Mouse (Mus musculus): Measurements from ENCODE around the gene Rgs4. TPM values are rescaled to one million over a fixed set of nuclear protein-coding genes. Genes with fewer than 3 reads are reported as not detected.

The Rgs4 gene
- polyA plus RNA-seq, 1 experiment = not detected

DNA sequence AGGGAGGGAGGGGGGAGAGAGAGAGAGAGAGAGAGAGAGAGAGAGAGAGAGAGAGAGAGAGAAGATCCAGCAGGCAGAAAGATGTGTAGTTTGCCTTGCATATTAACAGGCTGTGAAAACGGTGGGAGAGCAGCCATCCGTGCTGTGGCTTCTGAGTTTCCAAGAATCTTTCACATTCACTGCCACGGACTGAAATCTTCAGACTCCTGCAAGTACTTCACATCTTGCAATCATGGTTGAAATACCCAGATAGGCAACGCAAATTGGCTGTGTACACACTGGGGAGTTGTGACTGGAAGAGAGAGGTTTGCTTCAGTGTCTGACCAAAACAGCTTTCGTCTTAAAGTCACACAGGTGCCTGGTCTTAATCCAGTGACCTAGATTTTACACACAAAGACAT, 997 bp upstream of the Rgs4 start:
- no peak for TF ChIP-seq TAL1 (IDR thresholded peaks at IDR 0.05; ENCODE audit: low read length)
- no peak for TF ChIP-seq GATA1 (IDR thresholded peaks at IDR 0.05; ENCODE audit: low read length)
- no peaks in the 10 kb centered on the region for H3K36me3 ChIP-seq (ENCODE audit: control insufficient read depth)
- H3K27me3 ChIP-seq (ENCODE audit: control insufficient read depth) = peaks cover 3% of the 10 kb centered on the region; the same call in 1 of the 2 replicates
- H3K4me3 ChIP-seq (replicated peaks) = no peak overlapping the region
- H3K9me3 ChIP-seq (ENCODE audit: control insufficient read depth, low read length) = no peaks in the 10 kb centered on the region
- H3K4me1 ChIP-seq (ENCODE audit: control insufficient read depth) = no peaks in the 10 kb centered on the region

DNA sequence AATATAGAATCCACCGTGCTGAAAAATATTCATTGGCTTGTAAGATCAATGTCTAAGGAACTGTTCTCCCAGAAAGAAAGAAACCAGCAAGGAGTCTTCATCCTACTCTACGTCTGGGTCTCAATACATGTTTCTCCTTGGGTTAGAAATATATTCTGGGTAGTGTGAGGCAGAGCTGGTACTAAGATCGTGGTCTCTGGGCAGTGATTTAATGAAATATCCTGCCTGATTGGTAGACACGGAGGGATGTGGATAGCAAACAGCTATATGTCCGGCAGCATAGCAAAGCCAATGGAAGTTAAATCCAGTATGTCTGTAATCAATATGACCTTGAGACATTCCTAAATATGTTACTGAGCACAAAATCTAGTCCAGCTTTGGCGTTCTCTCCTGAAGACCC, 460 bp upstream of the Rgs4 start:
- Histone ChIP-seq H3K27me3 (ENCODE audit: control insufficient read depth) (peaks cover 3% of the 10 kb centered on the region; the same call in 1 of the 2 replicates), H3K4me1 (ENCODE audit: control insufficient read depth) (no peaks in the 10 kb centered on the region), H3K4me3 (replicated peaks) (no peak overlapping the region), H3K9me3 (ENCODE audit: control insufficient read depth, low read length) (no peaks in the 10 kb centered on the region), H3K36me3 (ENCODE audit: control insufficient read depth) (no peaks in the 10 kb centered on the region)
- TF ChIP-seq TAL1 (IDR thresholded peaks at IDR 0.05; ENCODE audit: low read length) (no peak), GATA1 (IDR thresholded peaks at IDR 0.05; ENCODE audit: low read length) (no peak)

DNA sequence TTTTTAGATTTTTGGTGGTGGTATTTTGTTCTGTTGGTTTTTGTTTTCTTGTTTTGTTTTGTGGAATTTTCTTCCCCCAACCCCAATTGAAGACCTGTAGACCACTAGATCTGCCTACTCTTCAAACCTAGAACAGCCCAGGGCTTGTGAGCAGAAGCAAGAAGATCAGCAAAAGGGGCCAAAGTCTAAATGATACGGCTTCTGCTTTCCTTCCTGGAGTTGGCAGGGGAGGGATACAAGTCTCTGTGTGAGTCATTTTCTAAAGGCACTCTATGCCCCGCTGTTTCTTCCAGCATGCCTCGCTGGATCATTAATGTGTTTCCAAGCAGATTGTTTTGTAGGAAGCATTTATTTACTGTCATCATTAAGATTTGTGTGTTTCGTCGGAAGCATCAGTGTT, 6.3 kb downstream of the Rgs4 start:
- H3K4me3 ChIP-seq (replicated peaks) = no peak overlapping the region
- no peaks in the 10 kb centered on the region for H3K4me1 ChIP-seq (ENCODE audit: control insufficient read depth)
- no peak for TF ChIP-seq GATA1 (IDR thresholded peaks at IDR 0.05; ENCODE audit: low read length)
- no peak for TF ChIP-seq TAL1 (IDR thresholded peaks at IDR 0.05; ENCODE audit: low read length)
- H3K9me3 ChIP-seq (ENCODE audit: control insufficient read depth, low read length) = peaks cover 10% of the 10 kb centered on the region
- H3K36me3 ChIP-seq (ENCODE audit: control insufficient read depth) = no peaks in the 10 kb centered on the region
- no peaks in the 10 kb centered on the region for H3K27me3 ChIP-seq (ENCODE audit: control insufficient read depth)

DNA sequence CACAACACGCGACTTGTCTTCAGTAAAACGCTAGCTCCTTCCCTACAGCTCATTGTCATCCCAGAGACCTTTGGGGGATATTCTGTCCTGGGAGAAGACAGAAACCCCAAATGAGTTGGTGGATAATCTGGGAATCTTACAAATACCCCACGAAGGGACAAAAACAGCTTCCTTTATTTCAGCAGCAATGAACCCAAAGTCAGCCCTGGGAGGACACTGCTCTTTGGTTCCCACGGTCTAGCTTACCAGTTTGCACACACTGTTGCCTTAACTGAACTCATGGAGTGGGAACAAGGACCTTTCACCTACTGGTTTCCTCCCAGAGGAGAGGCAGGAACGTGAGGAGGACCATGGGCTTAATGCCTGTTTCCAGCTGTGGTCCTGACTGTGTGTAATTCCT, 10.2 kb downstream of the Rgs4 start:
- TF ChIP-seq GATA1 (IDR thresholded peaks at IDR 0.05; ENCODE audit: low read length) = no peak
- no peak for TF ChIP-seq TAL1 (IDR thresholded peaks at IDR 0.05; ENCODE audit: low read length)
- no peaks in the 10 kb centered on the region for H3K4me1 ChIP-seq (ENCODE audit: control insufficient read depth)
- H3K9me3 ChIP-seq (ENCODE audit: control insufficient read depth, low read length) = peaks cover 6% of the 10 kb centered on the region
- H3K36me3 ChIP-seq (ENCODE audit: control insufficient read depth) = no peaks in the 10 kb centered on the region
- no peak overlapping the region for H3K4me3 ChIP-seq (replicated peaks)
- H3K27me3 ChIP-seq (ENCODE audit: control insufficient read depth) = no peaks in the 10 kb centered on the region

DNA sequence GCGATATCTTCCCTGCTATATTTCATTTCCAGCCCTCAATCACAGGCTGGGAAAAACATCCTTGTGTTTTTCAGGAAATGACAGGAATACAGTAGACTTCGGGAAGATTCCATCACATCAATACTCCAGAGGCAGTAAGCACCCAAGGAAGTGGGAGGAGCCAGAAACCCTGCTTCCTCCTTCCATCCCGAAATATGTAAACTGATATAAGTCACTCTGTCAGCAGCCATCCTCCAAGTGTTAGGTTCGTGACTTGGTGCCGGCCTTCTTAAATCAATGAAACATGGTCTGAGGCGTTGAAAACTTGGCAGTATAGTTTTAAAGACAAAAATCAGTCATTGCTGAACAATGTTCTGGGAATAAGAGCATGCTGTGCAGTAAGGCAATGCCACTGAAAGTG, 11.3 kb downstream of the Rgs4 start:
- Histone ChIP-seq H3K4me1 (ENCODE audit: control insufficient read depth) (no peaks in the 10 kb centered on the region), H3K9me3 (ENCODE audit: control insufficient read depth, low read length) (peaks cover 11% of the 10 kb centered on the region), H3K36me3 (ENCODE audit: control insufficient read depth) (no peaks in the 10 kb centered on the region), H3K27me3 (ENCODE audit: control insufficient read depth) (no peaks in the 10 kb centered on the region), H3K4me3 (replicated peaks) (no peak overlapping the region)
- no peak for TF ChIP-seq GATA1 (IDR thresholded peaks at IDR 0.05; ENCODE audit: low read length)
- no peak for TF ChIP-seq TAL1 (IDR thresholded peaks at IDR 0.05; ENCODE audit: low read length)

DNA sequence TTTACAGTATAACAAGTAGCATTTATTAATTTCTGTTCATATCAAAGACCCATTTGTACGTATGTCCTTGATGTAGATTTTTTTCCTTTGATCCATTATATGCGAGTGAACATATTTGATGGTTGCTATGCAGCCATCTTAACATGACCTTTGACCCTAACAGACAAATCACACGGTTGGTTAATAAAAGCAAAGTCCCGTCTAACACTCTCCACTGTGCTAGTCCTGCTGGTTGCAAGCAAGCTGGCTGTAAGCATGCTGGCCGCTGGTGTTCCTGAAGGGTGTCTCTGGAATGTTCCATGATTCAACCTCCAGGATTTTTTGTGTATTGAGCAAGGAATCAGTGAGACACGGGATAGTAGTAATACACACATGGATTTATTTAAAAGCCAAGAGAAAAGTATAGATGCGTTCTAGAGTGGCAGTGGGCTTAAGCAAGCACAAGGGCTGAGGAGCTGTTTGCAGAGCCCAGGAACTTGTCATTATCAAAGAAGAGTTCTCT, 16.8 kb downstream of the Rgs4 start:
- peaks cover 6% of the 10 kb centered on the region; the same call in 1 of the 2 replicates for H3K9me3 ChIP-seq (ENCODE audit: control insufficient read depth, low read length)
- TF ChIP-seq GATA1 (IDR thresholded peaks at IDR 0.05; ENCODE audit: low read length) = no peak
- TF ChIP-seq TAL1 (IDR thresholded peaks at IDR 0.05; ENCODE audit: low read length) = no peak
- no peaks in the 10 kb centered on the region for H3K36me3 ChIP-seq (ENCODE audit: control insufficient read depth)
- no peak overlapping the region for H3K4me3 ChIP-seq (replicated peaks)
- no peaks in the 10 kb centered on the region for H3K27me3 ChIP-seq (ENCODE audit: control insufficient read depth)
- H3K4me1 ChIP-seq (ENCODE audit: control insufficient read depth) = no peaks in the 10 kb centered on the region

DNA sequence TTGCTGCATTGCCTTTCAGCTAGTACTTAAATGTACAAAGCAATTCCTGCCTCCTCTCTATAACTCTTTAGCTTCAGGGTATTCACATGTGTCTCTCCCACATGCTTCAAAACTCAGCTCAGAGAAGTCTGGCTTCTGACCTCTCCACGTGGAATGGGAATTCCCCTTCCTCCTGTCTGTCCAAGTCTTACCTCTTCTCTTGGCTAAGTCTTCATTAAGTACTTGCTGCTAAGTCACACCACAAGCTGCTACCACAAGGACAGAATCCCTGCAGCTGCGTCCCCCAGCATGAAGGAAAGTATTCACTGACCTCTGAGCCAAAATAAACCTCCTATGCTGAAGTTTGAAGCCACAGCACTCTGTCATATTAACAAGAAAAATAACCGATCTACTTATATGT, 21.1 kb downstream of the Rgs4 start:
- Histone ChIP-seq H3K27me3 (ENCODE audit: control insufficient read depth) (no peaks in the 10 kb centered on the region), H3K36me3 (ENCODE audit: control insufficient read depth) (no peaks in the 10 kb centered on the region), H3K4me1 (ENCODE audit: control insufficient read depth) (no peaks in the 10 kb centered on the region), H3K4me3 (replicated peaks) (no peak overlapping the region), H3K9me3 (ENCODE audit: control insufficient read depth, low read length) (peaks cover 8% of the 10 kb centered on the region)
- TF ChIP-seq GATA1 (IDR thresholded peaks at IDR 0.05; ENCODE audit: low read length) (no peak), TAL1 (IDR thresholded peaks at IDR 0.05; ENCODE audit: low read length) (no peak)

DNA sequence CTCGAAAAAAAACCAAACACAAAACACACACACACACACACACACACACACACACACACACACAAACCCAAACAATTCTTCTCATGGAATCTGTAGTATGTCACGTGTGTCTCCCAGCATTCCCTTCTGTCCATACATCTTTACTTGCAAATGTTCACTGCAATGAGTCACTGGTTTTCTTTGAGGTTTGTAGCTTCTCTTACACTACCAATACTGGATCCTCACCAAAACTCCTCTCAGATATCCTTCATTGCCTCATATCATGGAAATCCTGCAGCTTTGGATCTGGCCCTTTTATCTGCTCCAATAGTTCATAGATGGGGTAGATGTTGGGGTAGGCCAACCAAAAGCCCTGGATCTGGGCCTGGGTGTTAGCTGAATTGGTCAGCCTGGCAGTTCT, 25.6 kb downstream of the Rgs4 start:
- TF ChIP-seq GATA1 (IDR thresholded peaks at IDR 0.05; ENCODE audit: low read length) (no peak), TAL1 (IDR thresholded peaks at IDR 0.05; ENCODE audit: low read length) (no peak)
- no peaks in the 10 kb centered on the region for H3K4me1 ChIP-seq (ENCODE audit: control insufficient read depth)
- H3K27me3 ChIP-seq (ENCODE audit: control insufficient read depth) = no peaks in the 10 kb centered on the region
- H3K9me3 ChIP-seq (ENCODE audit: control insufficient read depth, low read length) = peaks cover 5% of the 10 kb centered on the region
- H3K36me3 ChIP-seq (ENCODE audit: control insufficient read depth) = no peaks in the 10 kb centered on the region
- H3K4me3 ChIP-seq (replicated peaks) = no peak overlapping the region

DNA sequence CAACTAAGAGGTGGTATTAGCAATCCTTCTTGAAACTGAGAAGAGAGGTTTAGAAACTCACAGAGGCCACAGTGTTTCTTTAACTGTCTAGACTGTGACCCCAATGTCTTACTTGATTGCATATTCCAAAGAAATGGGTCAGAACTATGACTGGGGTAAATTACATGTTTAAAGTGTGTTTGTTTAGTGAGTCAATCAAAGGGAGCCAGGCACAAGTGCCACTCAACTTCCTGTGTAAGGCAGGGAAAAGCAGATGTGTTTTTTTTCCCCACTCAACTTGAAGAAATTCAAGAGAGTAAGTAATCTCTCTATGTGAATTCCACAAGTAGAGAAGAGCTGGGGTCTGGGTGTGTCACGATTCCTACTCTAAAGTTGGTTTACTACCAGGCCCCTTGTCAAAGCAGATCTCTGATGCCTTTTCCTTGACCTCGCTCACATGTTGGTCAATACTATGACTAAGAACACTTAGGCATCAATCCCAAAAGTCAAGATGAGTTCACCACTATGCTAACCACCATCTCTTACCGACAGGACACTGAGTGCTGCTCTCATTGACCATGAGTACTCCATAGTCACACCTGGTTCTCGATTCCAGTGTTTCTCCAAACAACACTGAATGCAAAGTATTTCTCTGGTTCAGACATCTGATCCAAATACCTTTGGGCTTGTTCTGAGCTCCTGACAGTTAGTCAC, 42.9 kb downstream of the Rgs4 start:
- TF ChIP-seq GATA1 (IDR thresholded peaks at IDR 0.05; ENCODE audit: low read length) = no peak
- Histone ChIP-seq H3K36me3 (ENCODE audit: control insufficient read depth) (no peaks in the 10 kb centered on the region), H3K27me3 (ENCODE audit: control insufficient read depth) (no peaks in the 10 kb centered on the region)

DNA sequence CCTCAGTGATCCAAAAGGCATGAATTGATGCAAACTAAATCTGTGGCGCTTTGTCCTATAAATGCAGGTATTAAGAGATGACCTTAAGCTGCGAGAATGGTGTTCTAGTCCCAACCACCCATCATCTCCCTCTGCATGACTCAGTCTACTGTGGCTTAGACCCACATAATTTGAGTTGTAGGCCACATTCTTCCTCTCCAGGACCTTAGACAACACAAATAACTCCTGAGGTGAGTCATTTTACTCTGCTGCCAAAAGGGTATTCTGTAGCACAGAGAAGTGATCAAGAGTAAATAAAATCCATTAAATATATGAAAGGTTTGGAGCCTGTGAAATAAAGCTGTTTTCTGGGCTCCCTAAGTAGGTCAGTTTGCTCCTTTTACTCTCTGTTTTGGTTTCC, 48.3 kb downstream of the Rgs4 start:
- no peaks in the 10 kb centered on the region for H3K36me3 ChIP-seq (ENCODE audit: control insufficient read depth)
- no peaks in the 10 kb centered on the region for H3K4me1 ChIP-seq (ENCODE audit: control insufficient read depth)
- no peaks in the 10 kb centered on the region for H3K27me3 ChIP-seq (ENCODE audit: control insufficient read depth)
- TF ChIP-seq GATA1 (IDR thresholded peaks at IDR 0.05; ENCODE audit: low read length) = no peak
- no peak for TF ChIP-seq TAL1 (IDR thresholded peaks at IDR 0.05; ENCODE audit: low read length)
- H3K9me3 ChIP-seq (ENCODE audit: control insufficient read depth, low read length) = no peaks in the 10 kb centered on the region; the same call in 1 of the 2 replicates
- H3K4me3 ChIP-seq (replicated peaks) = no peak overlapping the region

More for the DNA sequence above, 42.9 kb downstream of the Rgs4 start:
- H3K4me1 ChIP-seq (ENCODE audit: control insufficient read depth) = no peaks in the 10 kb centered on the region
- H3K9me3 ChIP-seq (ENCODE audit: control insufficient read depth, low read length) = no peaks in the 10 kb centered on the region; the same call in 1 of the 2 replicates
- H3K4me3 ChIP-seq (replicated peaks) = no peak overlapping the region
